Mouse (Mus musculus) lung, postnatal 25 days (tissue): Measurements from ENCODE around the gene Magi1.
A peak's percentile ranks its signal among the peaks of the same experiment; 100 is the strongest.

Experiments used
- DNase-seq: peaks from one replicate; pipeline ENCODE4 v3.0.0; 2022; ENCODE audit warnings: low spot score

Magi1 gene

GRCm38 (mm10) chr6:93728791-93729190 lies 554.9 kb downstream of the Magi1 start:
- DNase-seq = no peak

DNA sequence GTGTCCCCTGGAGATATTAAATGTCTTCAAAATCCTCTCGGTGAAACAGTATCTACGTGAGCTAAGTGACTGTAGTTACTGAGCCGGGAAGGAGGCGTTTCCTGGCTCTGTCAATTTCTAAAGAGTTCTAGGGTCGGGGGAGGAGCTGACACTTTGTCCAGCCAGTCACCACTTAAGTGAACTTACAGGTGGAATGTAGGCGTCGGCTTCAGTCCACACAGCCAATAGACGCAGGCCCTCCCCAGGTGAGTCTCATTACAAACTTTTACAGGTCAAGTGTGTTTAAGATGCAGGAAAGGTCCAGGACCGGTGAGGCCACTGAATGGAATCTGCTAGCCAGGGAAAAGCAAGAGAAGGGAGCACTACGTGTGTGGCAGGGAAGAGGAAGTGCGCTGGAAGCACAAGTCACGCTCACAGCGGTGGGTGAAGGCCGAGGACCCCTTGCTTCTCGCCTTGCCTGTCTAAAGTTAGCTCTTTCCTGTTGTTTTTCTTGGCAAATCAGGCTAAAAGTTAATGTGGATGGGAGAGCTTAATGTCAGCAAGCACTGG lies 556.0 kb downstream of the Magi1 start:
- peak; percentile 78 for DNase-seq

DNA sequence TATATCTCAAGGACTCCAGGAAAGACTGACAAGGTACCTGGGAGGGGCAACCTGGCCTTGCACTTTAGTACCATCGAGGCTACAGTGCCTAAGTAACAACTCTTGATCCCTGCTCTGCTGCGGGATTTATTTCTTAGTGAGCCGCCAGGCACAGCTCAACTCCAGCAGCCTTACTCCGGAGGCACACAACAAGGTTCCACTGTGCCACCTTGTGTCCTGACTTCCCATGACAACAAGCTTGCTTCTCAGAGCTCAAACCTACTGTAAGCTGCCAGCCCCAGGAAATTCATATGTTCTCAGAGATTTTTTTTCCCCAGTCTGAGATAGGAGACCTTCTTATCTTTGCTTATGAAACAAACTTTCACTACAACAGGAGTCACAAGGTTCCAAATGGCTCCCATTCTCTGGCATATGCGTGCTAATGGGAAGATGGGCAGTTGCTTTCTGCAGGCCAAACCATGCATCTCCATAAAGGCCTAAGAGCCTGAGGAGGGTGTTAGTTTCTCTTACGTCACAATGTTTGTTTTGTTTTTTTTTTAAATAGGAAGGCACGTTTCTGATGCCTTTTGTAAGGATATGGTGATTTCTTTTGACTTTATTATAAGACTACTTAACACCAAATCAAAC lies 556.8 kb downstream of the Magi1 start:
- DNase-seq = no peak

- DNase-seq = no peak
Observed at GRCm38 (mm10) chr6:93726121-93726520, 557.6 kb downstream of the Magi1 start.

DNA sequence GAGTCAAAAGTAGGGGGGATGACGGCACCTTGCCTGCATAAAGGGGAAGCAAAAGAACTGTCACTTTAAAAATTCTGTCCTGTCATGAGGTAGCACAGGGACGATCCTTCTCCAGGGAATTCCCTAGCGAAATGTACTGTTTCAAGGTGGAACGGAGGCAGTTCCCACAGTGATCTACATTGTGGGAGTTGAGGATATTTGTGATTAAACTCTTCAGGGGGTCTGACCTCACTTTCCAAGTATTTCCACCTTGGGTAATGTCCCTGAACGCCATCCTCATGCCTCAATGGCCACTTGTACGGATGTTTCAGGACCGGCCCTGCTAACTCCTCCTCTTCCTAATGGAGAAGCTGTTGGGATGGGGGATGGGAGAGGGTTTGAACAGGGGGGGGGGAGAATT lies 559.0 kb downstream of the Magi1 start:
- DNase-seq = no peak

- no peak for DNase-seq
Observed at GRCm38 (mm10) chr6:93723226-93723625, 560.5 kb downstream of the Magi1 start.

GRCm38 (mm10) chr6:93719532-93719931 lies 564.2 kb downstream of the Magi1 start:
- DNase-seq = no peak

DNA sequence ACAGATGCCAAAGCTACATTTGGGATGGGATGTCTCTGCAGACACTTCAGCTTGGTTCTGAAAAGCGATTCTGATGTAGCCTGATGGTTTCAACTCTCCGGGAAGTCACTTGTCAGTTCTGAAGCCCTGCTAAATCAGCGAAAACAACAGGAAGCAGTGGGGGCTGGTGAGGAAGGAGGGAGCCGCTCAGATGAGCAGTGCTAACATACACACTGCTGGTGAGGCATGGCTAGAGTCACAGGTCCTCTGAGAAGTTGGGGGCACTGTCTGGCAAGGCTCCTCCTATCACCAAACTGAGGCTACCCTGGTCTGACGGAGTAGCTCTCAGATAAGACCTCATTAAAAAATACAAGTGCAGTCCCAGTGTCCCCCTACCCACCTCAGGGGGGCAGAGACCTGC lies 565.3 kb downstream of the Magi1 start:
- DNase-seq = no peak

- no peak for DNase-seq
Observed at GRCm38 (mm10) chr6:93717826-93718375, 565.8 kb downstream of the Magi1 start.

GRCm38 (mm10) chr6:93716686-93717625 lies 566.8 kb downstream of the Magi1 start:
- no peak for DNase-seq

GRCm38 (mm10) chr6:93715181-93716180 lies 568.2 kb downstream of the Magi1 start:
- no peak for DNase-seq

GRCm38 (mm10) chr6:93704350-93704749 lies 579.4 kb downstream of the Magi1 start:
- DNase-seq = no peak

DNA sequence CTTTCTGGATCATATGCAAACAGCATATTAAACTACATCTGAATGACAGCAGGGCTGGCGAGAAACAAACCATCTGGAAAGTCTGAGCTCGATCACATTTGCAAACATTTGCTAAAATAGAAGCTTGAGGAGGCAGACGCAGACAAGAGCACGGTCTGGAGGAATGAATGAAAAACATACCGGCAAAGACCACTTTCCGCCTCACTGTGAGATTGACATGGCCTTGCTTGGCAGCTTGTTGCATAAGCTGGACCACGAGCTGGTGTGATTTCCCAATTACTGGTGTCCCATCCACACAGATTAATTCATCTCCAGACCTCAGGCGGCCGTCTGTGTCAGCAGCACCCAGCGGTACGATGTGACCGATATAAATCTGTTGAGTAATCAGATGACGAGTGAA lies 584.3 kb downstream of the Magi1 start:
- no peak for DNase-seq

DNA sequence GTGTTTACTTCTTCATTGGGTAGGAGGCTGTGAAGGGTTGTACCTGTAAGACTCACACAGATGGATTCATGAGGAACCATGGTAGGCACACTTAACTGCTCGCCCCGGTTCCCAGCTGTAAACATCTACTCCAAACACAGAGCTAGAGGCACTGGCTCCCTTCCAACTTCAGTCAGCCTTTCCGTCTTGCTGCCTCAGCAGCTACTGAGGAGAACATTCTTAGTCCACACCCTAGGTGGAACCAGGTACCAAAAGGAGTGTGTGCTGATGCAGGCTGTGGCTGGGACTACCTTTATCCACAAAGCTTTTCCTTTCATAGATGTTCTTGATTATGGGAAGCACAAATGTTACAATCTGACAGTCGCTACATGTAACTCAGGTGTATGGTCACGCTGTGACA lies 585.8 kb downstream of the Magi1 start:
- DNase-seq = no peak

DNA sequence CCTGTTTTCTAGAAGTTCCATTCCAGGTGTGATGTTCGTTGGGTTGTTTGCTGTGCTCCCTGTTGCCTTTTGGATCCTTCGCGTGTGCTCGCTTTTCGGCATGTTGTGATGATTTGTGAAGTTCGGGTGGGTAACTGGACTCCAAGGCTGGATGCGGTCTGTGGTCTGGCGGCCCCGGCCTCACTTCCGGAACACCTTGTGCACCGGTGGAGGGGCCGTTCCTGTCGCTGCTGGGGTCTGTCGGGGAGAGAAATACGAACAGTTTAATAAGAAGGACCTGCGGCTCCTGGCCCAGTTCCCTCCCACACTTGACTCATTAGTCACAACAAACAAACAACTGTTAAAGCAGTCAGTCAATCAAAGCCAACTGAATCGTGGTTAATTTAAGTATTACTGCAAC lies 605.0 kb downstream of the Magi1 start:
- DNase-seq = no peak

DNA sequence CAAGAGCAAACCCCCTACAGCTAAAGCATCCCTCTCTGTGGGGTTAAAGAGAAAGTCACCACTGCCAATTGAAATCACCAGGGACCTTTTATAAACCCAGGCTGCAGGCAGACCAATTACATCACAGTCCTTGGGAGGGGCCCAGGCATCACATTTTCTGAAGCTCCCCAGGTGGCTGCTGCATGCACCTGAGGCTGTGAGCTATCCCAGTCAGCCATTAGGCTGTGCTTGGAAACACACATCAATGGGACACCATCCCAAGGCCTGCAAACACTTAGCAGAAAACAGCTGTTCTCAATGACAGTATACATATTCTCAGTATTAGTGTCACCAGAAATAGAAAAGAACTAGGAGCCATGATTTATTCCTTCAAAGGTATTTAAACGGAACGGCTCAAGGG lies 617.0 kb downstream of the Magi1 start:
- no peak for DNase-seq

GRCm38 (mm10) chr6:93665056-93665805 lies 618.5 kb downstream of the Magi1 start:
- no peak for DNase-seq

- no peak for DNase-seq
Observed at GRCm38 (mm10) chr6:93661139-93661538, 622.6 kb downstream of the Magi1 start.

- DNase-seq = no peak
Observed at GRCm38 (mm10) chr6:93659534-93659933, 624.2 kb downstream of the Magi1 start.

GRCm38 (mm10) chr6:93657187-93657974 lies 626.3 kb downstream of the Magi1 start:
- DNase-seq = peak; percentile 54
